Mouse (Mus musculus) midbrain, embryonic 14.5 days (tissue): ENCODE measurements at regions not wholly inside any gene's neighbourhood (a gene's known extent, or its start where the extent isn't known, plus 50 kb on each side); places are given as distances from the start of the nearest gene placed in this dataset.
A peak's percentile ranks its signal among the peaks of the same experiment; 100 is the strongest.

Source experiments
- ATAC-seq: fragments of 200-750 bp; cut with Nextera tagmentation; 2 replicates; pipeline ENCODE4 v1.8.0; 2017; ENCODE audit warnings: moderate number of reproducible peaks, moderate library complexity; ENCODE audit not compliant: low FRiP score, low TSS enrichment
- DNase-seq: peaks from one replicate; pipeline ENCODE4 v3.0.0-alpha.2; 2015
- H3K27ac ChIP-seq: fragments of 300-500 bp; sonication (generic); replicated peaks from 2 replicates; pipeline ENCODE4 v1.5.1; 2014; ENCODE audit warnings: mild to moderate bottlenecking, low read depth, low read length, moderate library complexity
- H3K27me3 ChIP-seq: fragments of 300-500 bp; sonication (generic); 2 replicates; pipeline ENCODE4 v1.6.1; 2014; ENCODE audit warnings: low read length, control low read depth, mixed read lengths; ENCODE audit not compliant: control insufficient read depth, insufficient read depth
- H3K36me3 ChIP-seq: fragments of 300-500 bp; sonication (generic); 2 replicates; pipeline ENCODE4 v1.6.1; 2014; ENCODE audit warnings: low read length, control low read depth; ENCODE audit not compliant: control insufficient read depth, insufficient read depth
- H3K4me1 ChIP-seq: fragments of 300-500 bp; sonication (generic); 2 replicates; pipeline ENCODE4 v1.6.1; 2014; ENCODE audit warnings: mild to moderate bottlenecking, antibody characterized with exemption, low read length, control low read depth; ENCODE audit not compliant: control insufficient read depth, insufficient read depth
- H3K4me2 ChIP-seq: fragments of 300-500 bp; sonication (generic); 2 replicates; pipeline ENCODE4 v1.6.1; 2014; ENCODE audit warnings: mild to moderate bottlenecking, low read length, moderate library complexity
- H3K4me3 ChIP-seq: fragments of 300-500 bp; sonication (generic); replicated peaks from 2 replicates; pipeline ENCODE4 v1.5.1; 2014; ENCODE audit warnings: low read depth, low read length
- H3K9ac ChIP-seq: fragments of 300-500 bp; sonication (generic); replicated peaks from 2 replicates; pipeline ENCODE4 v1.6.1; 2014; ENCODE audit warnings: mild to moderate bottlenecking, low read length, moderate library complexity
- H3K9me3 ChIP-seq: fragments of 300-500 bp; sonication (generic); 2 replicates; pipeline ENCODE4 v1.6.1; 2016; ENCODE audit warnings: low read length, control low read depth, mixed read lengths; ENCODE audit not compliant: control insufficient read depth
- WGBS: fragments of 180-500 bp; shearing (Covaris S2); extraction: QIAGEN DNeasy Blood & Tissue Kit; methylation state at CpG from one replicate; pipeline ENCODE4 v1.1.7; 2014; 5-methylcytosine and 5-hydroxymethylcytosine counted together

DNA sequence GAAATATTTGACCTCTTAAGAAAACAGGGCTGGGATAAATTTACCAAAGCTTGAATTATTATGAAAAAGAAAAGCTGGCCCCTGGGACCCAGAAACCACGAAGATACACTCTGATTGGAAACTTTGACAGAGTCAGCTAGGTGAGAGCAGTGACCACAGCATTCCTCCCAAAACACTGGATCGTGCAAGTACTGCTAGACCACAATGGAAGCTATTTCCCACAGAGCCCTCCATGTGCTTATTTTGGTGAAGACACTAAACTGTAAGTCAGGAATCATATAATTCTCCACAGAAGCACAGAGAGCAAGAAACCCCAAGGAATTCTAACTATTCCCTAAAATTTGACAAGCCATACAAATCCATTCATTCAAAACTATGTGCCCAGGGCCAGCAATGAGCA, 243.6 kb upstream of the Mad2l1 start:
- Histone ChIP-seq H3K27me3 (no peaks in the 10 kb centered on the region), H3K4me3 (no peak overlapping the region), H3K4me2 (no peak overlapping the region), H3K9ac (no peak overlapping the region), H3K27ac (no peak overlapping the region), H3K36me3 (no peaks in the 10 kb centered on the region), H3K4me1 (no peaks in the 10 kb centered on the region), H3K9me3 (no peaks in the 10 kb centered on the region)
- ATAC-seq = no peak
- no peak for DNase-seq
- WGBS = 84% methylated on average over 2 of the region's 2 CpGs

DNA sequence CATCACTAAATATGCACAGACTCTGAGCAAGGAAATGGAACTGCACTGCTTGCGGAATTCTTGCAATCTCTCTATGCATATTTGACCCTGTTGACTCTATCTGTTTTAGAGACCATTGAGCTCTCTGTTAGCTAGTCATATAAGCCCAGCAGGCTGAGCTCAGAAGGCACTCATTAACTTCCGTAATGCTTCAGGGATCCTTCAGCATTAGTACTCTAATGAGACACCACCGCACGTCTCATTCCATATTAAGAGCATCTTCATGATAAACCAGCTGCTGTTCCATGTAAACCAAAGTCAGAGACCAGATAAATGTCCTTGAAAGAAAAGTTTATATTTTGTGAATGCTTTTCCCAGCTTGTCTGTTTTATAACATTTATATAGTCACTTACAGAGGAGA, 237.1 kb upstream of the Mad2l1 start:
- no peak overlapping the region for H3K4me3 ChIP-seq
- DNase-seq (no peak), ATAC-seq (no peak)
- H3K4me1 ChIP-seq = no peaks in the 10 kb centered on the region
- H3K4me2 ChIP-seq = no peak overlapping the region
- 77% methylated on average over 4 of the region's 4 CpGs for WGBS
- H3K9me3 ChIP-seq = no peaks in the 10 kb centered on the region
- no peak overlapping the region for H3K27ac ChIP-seq
- H3K27me3 ChIP-seq = no peaks in the 10 kb centered on the region
- H3K36me3 ChIP-seq = no peaks in the 10 kb centered on the region
- H3K9ac ChIP-seq = no peak overlapping the region

DNA sequence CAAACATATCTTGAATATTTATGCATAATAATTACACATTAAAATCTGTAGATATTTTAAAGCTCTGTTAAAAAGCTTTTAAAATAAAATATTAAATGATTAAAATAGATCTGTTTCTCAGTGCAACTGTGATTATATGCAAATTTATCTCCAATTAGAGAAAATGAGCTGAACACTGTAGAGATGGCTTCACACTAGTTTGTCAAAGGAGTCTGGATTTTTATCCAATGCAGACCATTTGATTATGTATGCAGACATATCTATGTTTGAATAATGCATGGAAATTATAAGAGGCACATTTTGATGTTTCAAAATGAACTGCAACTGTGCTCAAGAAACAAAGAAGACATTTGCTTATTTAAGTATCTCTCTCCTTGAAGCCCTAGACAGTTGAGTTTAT, 235.0 kb upstream of the Mad2l1 start:
- H3K27me3 ChIP-seq = no peaks in the 10 kb centered on the region
- no peak for ATAC-seq
- H3K4me3 ChIP-seq = no peak overlapping the region
- H3K4me1 ChIP-seq = no peaks in the 10 kb centered on the region
- no peak overlapping the region for H3K9ac ChIP-seq
- H3K4me2 ChIP-seq = no peak overlapping the region
- DNase-seq = no peak
- H3K27ac ChIP-seq = no peak overlapping the region
- no peaks in the 10 kb centered on the region for H3K9me3 ChIP-seq
- H3K36me3 ChIP-seq = no peaks in the 10 kb centered on the region

- H3K4me2 ChIP-seq = no peak overlapping the region
- H3K27ac ChIP-seq = no peak overlapping the region
- H3K4me1 ChIP-seq = no peaks in the 10 kb centered on the region
- no peak overlapping the region for H3K9ac ChIP-seq
- DNase-seq (no peak), ATAC-seq (no peak)
- no peaks in the 10 kb centered on the region for H3K36me3 ChIP-seq
- no peaks in the 10 kb centered on the region for H3K27me3 ChIP-seq
- no peaks in the 10 kb centered on the region for H3K9me3 ChIP-seq
- no peak overlapping the region for H3K4me3 ChIP-seq
- WGBS = 92% methylated on average over 2 of the region's 2 CpGs
Measured at GRCm38 (mm10) chr6:66344848-66345247, 190.3 kb upstream of the Mad2l1 start.

- WGBS = 95% methylated on average over 2 of the region's 2 CpGs
- Histone ChIP-seq H3K36me3 (no peaks in the 10 kb centered on the region), H3K4me3 (no peak overlapping the region), H3K9ac (no peak overlapping the region), H3K27me3 (no peaks in the 10 kb centered on the region), H3K4me2 (no peak overlapping the region), H3K27ac (no peak overlapping the region), H3K4me1 (no peaks in the 10 kb centered on the region), H3K9me3 (no peaks in the 10 kb centered on the region)
- no peak for ATAC-seq
- DNase-seq = no peak
Measured at GRCm38 (mm10) chr6:66347356-66347755, 187.8 kb upstream of the Mad2l1 start.

DNA sequence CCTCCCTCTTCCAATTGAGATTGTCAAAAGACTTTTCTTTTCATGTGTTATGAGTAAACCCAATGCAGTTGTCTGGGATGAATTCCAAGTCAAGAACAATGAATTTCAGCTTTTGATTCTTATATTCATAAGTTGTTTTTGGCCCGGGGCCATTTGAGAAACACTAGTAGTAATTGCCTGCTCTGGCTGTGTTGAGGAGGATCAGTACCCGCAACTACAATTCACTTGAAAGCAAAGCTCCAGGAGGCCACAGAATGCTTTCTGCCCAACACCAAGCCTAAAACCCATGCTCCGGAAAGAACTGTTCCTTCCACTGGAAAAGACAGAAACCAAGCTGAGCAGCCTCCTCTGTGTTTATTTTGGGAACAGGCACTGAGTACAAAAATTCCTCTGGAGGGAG, 174.1 kb upstream of the Mad2l1 start:
- H3K27me3 ChIP-seq = no peaks in the 10 kb centered on the region
- no peak overlapping the region for H3K9ac ChIP-seq
- WGBS = 68% methylated on average over 3 of the region's 3 CpGs
- no peak overlapping the region for H3K4me2 ChIP-seq
- H3K36me3 ChIP-seq = no peaks in the 10 kb centered on the region
- H3K4me1 ChIP-seq = no peaks in the 10 kb centered on the region
- DNase-seq (peak; percentile 56), ATAC-seq (no peak)
- no peak overlapping the region for H3K27ac ChIP-seq
- H3K4me3 ChIP-seq = no peak overlapping the region
- no peaks in the 10 kb centered on the region for H3K9me3 ChIP-seq

DNA sequence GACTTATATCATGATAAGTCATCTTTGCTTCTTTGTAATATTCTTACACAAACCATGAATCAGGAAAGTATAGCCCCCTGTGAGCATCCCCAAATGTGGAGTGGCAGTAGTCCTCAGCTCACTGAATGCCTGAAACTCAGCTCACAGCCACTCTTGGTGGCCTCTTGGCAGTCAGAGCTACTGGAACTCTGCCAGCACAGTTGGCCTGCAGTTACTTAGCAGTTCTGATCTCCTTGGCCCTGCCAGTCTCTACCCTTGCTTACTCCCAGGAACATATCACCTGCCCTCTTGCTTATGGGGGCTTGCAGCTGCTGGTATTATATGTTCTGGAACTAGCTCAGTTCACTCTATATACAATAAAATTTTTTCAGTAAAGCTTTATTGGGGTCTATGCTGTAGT, 167.9 kb upstream of the Mad2l1 start:
- H3K9me3 ChIP-seq = no peaks in the 10 kb centered on the region
- no peak overlapping the region for H3K4me3 ChIP-seq
- H3K27ac ChIP-seq = no peak overlapping the region
- H3K27me3 ChIP-seq = no peaks in the 10 kb centered on the region
- ATAC-seq = no peak
- no peaks in the 10 kb centered on the region for H3K4me1 ChIP-seq
- no peak overlapping the region for H3K4me2 ChIP-seq
- peak; percentile 62 for DNase-seq
- H3K9ac ChIP-seq = no peak overlapping the region
- no peaks in the 10 kb centered on the region for H3K36me3 ChIP-seq

- ATAC-seq = no peak
- no peak overlapping the region for H3K4me3 ChIP-seq
- no peak overlapping the region for H3K9ac ChIP-seq
- no peaks in the 10 kb centered on the region for H3K4me1 ChIP-seq
- DNase-seq = no peak
- no peak overlapping the region for H3K27ac ChIP-seq
- no peaks in the 10 kb centered on the region for H3K27me3 ChIP-seq
- 59% methylated on average over 1 of the region's 1 CpGs for WGBS
- no peaks in the 10 kb centered on the region for H3K36me3 ChIP-seq
- no peak overlapping the region for H3K4me2 ChIP-seq
- no peaks in the 10 kb centered on the region for H3K9me3 ChIP-seq
Measured at GRCm38 (mm10) chr6:66381279-66381934, 153.8 kb upstream of the Mad2l1 start.

GRCm38 (mm10) chr6:66382347-66383010, 152.7 kb upstream of the Mad2l1 start:
- Histone ChIP-seq H3K4me3 (no peak overlapping the region), H3K36me3 (no peaks in the 10 kb centered on the region), H3K9ac (no peak overlapping the region), H3K9me3 (no peaks in the 10 kb centered on the region), H3K27me3 (no peaks in the 10 kb centered on the region), H3K27ac (no peak overlapping the region), H3K4me2 (no peak overlapping the region), H3K4me1 (no peaks in the 10 kb centered on the region)
- DNase-seq = no peak
- ATAC-seq = no peak
- 96% methylated on average over 2 of the region's 2 CpGs for WGBS
